Mouse (Mus musculus) right cerebral cortex, postnatal 10 days (tissue): ENCODE measurements around the gene Ncs1.
A peak's percentile ranks its signal among the peaks of the same experiment; 100 is the strongest.

Experiments used
- DNase-seq, 2 experiments: peaks; one replicate each; pipeline ENCODE4 v3.0.0; 2021; ENCODE audit warnings: low spot score in 2 of 2

Gene Ncs1

DNA sequence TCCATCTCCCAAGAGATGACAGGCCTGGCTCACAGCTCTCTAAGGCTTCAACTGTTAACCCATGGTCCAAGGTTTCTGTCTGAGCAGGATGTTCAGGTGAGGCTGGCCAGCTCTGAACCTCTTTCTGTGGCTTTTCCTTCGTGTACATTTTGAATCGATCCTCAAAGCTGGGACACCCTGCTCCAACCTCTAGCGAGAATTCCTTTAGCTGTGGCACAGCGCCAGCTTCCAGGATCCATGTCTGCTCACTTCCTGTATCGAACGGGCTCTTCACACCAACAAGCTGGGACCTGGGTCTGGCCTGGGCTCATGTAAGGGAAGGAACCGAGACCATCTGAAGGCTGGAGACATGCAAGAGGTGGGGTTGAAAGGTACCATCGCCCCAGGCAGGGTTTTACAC is 1.4 kb upstream of the Ncs1 start:
- no peak for DNase-seq

- peak in 1 of 2 experiments; percentile 44 for DNase-seq
Observed at GRCm38 (mm10) chr2:31245051-31245450, 572 bp upstream of the Ncs1 start.

GRCm38 (mm10) chr2:31246251-31246971 is 788 bp downstream of the Ncs1 start:
- peak; percentile 69 to 73 for DNase-seq

- DNase-seq, result peak in 1 of 2 experiments; percentile 16
Observed at GRCm38 (mm10) chr2:31248856-31249255, 3.2 kb downstream of the Ncs1 start.

- DNase-seq, result no peak
Observed at GRCm38 (mm10) chr2:31252167-31252566, 6.5 kb downstream of the Ncs1 start.

DNA sequence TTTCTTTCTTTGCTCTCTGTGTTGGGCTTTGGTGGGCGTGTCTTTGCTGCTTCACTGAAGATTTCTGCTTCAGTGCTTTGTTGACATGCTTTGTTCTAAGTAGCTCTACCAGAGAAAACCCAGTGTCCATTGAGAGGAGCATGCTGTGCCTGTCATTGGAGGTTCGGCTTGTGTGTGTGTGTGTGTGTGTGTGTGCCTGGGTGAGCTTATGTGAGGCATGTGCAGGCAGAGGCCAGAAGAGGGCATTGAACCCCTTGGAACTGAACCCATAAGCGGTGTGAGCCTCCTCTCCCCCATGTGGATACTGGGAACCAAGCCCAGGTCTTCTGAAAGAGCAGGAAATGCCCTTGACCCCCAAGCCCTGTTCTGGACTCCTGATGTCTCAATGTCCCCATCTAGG is 7.8 kb downstream of the Ncs1 start:
- no peak for DNase-seq

- DNase-seq, result no peak
Observed at GRCm38 (mm10) chr2:31254806-31255205, 9.2 kb downstream of the Ncs1 start.

DNA sequence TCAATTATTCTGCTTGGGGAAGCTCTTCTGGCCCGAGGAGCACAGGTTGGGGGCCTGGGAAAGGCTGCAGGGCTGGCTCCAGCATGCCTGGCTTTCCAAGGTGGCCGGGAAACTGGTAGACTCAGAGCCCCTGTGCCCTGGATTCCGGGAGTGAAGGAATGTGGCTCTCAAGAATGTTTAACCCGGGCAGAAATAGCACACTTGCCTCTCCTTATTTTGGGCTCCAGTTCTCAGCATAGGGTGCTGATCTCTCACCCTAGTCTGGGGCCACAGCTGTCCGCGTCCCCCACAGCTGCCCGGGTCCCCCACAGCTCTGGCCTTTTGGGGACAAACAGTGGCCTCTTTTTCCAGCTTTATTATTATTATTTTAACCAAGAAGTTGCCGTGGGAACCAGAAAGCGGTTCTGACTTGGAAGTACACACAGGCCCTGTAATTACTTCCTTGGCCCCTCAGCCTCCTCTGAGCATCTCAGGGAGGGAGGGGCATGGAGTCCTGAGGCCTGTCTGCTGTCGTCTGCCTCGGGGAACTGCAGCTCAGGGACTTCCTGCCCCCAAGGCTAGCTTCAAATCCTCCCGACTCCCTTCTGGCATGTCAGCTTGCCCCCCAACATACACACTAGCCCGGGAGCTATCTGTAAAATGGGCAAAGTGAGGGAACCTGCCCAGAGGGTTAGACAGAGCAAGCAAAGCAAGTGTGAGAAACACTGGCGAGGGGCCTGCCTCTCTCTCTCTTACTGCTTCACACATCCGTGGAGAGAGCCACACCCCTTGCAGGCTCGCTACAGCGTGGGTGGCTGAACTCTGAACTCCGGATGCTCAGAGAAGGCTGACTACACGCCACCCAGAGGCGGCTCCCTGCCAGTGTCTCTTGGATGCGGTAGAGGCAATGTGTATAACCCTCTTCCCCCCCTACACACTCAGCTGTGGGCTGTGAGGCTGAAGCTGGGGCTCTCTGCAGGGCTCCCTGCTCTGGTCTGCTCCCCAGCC is 10.6 kb downstream of the Ncs1 start:
- DNase-seq, result peak; percentile 81 to 84

- peak; percentile 81 to 84 for DNase-seq
Observed at GRCm38 (mm10) chr2:31257096-31257495, 11.5 kb downstream of the Ncs1 start.

DNA sequence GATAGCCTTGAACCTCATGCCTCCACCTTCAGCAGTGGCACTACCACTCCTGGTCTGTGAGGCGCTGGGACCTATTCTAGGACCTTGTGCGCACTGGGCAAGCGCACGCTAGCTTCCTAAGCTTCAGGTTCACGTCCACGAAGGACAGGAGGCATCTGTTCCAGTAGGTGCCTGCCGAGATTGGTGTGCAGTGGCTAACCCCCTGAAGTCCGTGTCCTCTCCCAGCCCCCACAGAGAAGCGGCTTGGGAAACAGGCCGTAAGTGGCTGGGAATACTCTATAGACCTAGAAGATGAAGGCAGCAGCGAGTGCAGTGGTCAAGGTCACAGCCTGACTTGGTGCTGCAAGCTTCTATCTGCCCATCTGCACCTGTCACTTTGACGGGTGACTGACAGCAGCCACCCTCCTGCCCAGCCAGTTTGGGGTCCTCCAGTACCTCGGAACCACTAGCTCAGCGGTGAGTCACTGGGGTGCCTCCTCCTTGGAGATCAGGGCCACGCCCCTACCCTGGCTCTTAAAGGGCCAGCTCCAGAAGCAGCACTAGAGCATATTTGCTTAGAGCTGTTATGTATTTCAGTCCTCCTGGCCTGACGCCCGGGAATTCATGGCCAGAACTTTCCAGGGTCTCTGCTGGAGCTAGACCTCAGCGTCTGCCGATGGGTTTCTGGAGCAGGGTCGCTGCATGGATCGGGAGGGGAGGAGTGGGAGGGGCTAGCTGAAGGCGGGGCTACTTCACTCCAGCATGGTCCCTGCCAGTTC is 13.2 kb downstream of the Ncs1 start:
- DNase-seq, result peak; percentile 83 to 89

DNA sequence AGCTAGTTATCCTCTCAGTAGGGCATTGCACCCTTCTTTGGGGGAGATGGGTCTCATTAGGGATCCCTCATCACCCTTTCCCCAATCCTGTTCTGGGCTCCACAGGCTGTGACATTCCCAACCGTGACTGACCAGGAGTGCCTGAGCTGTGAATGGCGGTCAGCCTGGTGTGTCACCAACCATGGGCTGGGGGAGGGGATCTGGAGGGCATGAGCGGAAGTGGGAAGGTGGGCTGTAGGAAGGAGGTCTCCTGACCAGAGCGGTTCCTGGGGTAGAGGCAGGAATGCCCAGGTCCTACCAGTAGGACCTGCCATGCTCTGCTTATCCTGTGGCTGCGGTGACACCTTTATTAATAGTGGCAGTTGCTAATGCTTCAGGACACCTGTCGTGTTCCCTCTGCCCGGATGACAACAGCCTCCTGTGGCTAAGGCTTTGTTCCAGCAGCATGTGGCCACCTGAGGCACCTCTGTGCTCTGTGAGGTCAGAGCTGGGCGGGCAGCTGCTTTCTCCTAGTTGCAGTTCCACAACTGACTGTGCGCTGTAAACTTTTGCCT is 13.8 kb downstream of the Ncs1 start:
- DNase-seq, result no peak

- no peak for DNase-seq
Observed at GRCm38 (mm10) chr2:31260549-31260948, 14.9 kb downstream of the Ncs1 start.

- DNase-seq, result peak; percentile 75 to 85
Observed at GRCm38 (mm10) chr2:31263039-31263461, 17.4 kb downstream of the Ncs1 start.

GRCm38 (mm10) chr2:31263746-31264378 is 18.2 kb downstream of the Ncs1 start:
- DNase-seq, result peak; percentile 91 to 93

- DNase-seq, result no peak
Observed at GRCm38 (mm10) chr2:31267447-31267846, 21.8 kb downstream of the Ncs1 start.

DNA sequence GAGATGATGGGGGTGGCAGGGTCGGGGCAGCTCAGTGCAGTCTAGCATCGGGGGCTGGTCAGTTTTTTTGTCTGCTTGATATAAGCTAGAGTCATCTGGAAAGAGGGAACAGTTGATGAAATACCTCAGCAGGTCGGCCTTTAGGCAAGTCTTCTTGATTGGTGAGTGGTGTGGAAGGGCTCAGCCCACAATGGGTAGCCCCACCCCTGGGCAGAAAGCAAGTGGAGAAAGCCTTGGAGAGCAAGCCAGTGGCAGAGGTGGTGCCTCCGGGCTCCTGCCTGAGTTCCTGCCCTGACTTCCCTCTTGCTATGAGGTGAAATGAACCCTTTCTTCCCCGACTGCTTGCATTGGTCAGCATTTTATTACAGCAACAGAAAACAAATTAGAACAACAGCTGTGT is 23.0 kb downstream of the Ncs1 start:
- DNase-seq, result no peak

DNA sequence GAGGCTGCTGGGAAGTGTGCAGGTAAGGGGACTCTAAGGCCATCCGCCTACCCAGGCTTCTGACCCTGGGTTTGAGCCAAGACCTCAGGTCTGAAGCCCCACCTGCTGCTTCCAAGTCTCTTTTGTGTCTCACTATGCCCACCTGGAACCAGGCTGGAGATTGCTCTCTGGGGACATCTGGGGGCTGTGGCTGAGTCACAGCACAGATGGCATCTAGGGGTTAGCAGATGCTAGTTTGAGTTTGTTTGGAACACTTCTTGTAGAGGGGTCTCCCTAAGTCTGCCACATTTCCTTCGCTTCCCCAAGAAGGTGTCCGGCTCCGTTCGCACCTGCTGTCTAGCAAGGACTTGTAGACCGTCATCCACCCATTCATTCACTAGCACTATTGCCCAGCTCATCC is 23.6 kb downstream of the Ncs1 start:
- DNase-seq, result no peak

DNA sequence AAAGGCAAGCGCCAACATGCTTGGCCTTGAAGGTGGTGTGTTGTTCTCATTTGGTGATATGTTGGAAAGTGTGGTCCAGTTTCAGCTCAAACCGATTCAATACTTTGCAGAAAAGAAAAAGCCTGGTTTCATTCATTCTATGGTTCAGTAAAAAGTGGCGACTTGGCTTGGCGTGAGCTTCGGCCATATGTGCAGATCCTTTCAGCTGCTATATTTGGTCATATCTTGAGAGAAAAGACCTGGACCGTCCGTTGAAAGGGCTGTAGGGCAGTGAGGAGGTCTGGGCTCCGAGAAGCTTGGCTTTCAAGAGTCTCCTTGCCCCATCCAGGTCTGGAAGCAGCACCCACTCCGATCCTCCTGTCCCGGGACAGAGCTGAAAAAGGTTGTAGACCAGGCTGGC is 24.2 kb downstream of the Ncs1 start:
- DNase-seq, result no peak

- no peak for DNase-seq
Observed at GRCm38 (mm10) chr2:31270470-31270869, 24.8 kb downstream of the Ncs1 start.

DNA sequence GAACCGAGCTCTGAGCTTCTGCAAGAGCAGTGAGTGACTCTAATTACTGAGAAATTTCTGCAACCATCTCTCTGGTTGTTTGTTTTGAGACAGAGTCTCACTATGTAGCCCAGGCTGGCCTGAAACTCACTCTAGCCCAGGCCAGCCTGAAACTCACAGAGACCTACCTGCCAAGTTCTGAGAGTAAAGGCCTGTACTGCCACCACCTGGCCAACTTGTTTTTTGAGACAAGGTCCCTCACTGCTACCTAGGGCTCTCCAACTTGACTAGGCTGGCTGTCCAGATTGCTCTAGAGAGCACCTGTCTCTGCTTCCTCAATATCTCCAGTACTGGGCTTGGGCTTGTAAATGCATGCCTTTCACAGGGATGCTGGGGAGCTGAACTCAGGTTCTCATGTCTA is 25.4 kb downstream of the Ncs1 start:
- DNase-seq, result no peak

DNA sequence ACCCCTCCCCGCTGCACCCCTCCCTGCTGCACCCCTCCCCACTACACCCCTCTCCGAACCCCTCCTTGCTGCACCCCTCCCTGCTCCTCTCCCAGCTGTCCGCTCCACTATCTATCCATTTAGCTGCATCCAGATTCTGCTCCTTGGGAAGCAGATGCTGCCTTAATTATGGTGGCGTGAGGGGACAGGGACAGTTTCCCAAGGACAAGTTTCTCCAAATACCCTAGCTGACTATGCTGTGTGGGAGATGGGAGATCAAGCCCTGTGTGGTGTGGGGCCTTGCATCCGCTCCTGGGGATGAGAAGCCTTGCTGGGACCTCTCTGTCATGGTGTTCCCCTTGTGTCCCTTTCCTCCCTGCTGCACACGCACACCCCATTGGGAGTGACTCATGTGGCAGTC is 29.4 kb downstream of the Ncs1 start:
- no peak for DNase-seq
